Mouse (Mus musculus): ENCODE data around the gene Mzf1.

Mzf1 gene

DNA sequence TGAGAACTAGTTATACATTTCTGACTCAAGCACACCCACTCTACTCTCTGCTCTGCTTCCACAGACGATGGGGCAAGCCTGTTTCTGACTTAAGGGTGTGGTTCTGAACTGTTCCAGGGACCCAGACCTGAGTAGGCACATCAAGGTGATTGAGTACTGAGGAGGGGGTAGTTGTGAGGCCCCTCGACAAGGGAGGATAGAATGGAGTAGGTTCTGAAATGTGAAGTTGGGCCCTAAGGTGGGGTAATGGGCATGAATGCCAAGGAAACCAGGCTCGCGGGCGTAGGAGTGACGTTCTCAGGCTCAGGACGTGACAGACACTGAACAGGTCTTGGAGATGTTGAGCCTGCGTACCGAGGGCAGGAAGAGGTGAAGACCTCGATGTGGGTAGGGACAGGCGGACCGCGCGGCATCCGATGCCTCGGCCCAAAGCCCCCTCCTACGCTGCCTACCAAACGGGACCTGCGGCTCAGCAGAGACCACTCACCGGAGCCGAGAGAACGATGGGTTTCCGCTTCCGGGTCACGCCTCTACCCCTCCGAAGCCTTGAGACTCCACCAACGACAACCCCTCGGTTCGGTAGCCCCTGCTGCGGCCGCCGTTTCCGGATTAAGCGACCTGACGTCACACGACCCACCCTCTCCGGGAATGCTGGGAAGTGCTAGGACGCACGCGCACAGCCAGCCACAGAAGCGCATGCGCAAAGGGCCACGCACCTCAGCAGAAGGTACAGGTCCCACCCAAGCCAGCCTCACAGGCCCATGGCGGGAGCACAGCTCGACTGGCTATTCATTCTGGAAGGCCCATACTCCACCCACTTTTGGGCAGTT is 20.2 kb downstream of the Mzf1 start, which contains the start of gene Chmp2a:
TSS of gene Chmp2a (minus strand) at position 660 of the 830 bp plus-strand sequence.
- DNase-seq (ENCODE audit: low spot score), result peak; percentile 96

- DNase-seq (ENCODE audit: low spot score), result no peak
Observed at GRCm38 (mm10) chr7:13033451-13034147, 21.0 kb downstream of the Mzf1 start.

GRCm38 (mm10) chr7:13032541-13032940 is 22.0 kb downstream of the Mzf1 start:
- DNase-seq (ENCODE audit: low spot score), result no peak

DNA sequence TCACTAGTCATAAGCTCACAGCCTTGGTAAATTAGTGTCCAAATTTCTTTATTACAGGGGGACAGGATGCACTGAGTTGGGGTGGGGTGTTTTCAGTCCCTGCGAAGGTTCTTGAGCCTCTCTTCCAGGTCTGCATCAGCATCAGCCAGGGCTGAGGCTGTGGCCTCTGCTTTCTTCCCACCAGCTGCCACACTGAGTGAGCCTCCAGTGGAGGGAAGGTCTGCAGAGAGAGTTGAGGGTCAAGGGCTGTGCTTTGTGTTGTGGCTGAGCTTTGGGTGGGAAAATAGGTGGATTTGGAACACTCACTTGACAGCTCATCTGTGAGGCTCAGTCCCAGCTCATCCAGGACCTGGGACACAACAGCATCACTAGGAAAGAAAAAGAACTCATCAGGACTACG is 22.6 kb downstream of the Mzf1 start:
- DNase-seq (ENCODE audit: low spot score), result no peak

GRCm38 (mm10) chr7:13031069-13031468 is 23.5 kb downstream of the Mzf1 start:
- DNase-seq (ENCODE audit: low spot score), result no peak

DNA sequence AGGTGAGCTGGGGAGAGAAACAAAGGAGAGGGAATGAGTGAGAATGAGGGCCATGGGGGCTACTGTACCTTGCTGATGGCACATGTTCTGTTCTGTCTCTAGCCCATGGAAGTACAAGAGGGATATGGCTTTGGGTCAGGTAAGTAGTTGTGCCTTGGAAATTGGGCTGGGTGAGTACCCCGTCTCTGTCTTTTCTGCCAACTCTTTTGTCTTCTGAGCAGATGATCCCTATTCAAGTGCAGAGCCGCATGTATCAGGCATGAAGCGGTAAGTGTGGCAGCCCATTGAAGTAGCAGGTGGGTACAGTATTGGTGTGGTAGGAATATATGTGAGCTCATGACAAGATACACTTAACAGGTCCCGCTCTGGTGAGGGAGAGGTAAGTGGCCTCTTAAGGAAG is 25.6 kb downstream of the Mzf1 start:
- DNase-seq (ENCODE audit: low spot score), result no peak

GRCm38 (mm10) chr7:13025511-13026112 is 29.0 kb downstream of the Mzf1 start:
- no peak for DNase-seq (ENCODE audit: low spot score)

- DNase-seq (ENCODE audit: low spot score), result peak; percentile 85
Observed at GRCm38 (mm10) chr7:13024805-13025204, 29.8 kb downstream of the Mzf1 start.

DNA sequence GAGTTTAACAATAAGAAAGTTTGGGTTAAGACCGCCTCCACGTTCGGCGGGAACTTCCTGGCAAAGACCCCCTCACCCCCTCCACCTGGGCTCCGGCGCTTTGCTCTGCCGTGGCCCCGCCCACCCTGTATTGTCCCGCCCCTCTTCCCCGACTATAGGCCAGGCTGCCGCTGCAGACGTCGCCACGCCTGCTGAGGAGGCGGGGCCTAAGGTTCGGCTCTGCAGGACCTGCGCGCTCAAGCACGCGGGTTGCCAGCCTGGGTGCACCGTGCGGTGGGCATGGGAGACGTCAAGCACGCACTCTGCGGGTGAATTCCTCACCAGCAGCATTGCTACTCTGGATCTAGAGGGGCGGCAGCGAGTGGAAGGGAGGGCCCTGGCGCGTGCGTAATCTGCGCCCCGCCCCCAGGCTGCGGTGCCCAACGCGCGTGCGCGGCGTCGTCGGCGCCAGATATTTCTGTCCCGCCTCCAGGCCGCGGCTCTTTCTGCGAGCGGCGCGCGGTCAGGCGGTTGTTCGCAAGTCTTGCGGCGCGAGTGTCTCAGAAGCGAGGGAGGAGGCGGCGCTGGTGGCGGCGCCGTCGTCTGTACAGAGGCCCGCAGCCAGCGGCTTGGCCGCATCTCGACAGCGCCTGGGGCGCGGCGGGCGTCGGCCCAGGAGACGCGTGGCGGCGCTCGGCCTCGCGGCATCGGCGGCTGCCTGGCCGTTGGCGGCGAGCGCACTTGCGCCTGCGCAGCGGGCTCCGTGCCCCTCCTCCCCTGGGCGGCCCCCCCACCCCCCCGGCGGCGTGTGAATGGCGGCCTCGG is 30.4 kb downstream of the Mzf1 start:
- peak; percentile 95 for DNase-seq (ENCODE audit: low spot score)

DNA sequence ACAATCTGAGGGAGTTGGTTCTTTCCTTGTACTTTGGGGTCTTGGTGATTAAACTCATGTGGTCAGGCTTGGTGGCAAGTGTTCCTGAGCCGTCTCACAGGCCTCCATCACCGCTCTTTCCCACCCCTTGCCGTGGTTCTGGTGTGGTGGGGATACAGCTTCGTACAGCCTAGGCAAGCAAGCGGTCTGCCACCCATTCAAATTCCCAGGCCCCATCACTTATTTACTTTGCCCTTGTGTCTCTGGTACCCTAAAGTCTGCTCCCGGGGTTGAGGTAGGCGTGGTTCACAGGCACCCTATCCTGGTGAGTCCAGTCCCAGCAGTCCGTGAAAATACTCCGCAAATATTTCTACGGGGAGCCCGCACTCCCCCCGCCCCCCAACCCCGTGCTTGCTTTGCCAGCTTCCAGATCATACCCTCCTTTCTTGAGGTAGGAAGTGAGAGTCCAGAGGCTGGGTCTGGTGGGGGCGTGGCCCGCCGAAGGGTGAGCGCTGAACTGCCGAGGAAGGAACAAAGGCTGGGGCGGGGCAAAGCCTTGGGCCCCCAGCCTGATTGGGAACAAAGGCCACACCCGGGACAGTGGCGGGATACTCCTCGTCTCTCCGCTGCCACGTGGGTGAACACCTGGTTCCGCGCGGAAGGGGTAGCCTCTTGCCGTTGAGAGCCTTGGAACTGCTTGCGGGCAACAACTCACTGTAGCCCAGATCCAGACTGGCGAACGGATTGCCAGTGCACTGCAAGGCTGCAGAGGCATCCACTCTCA is 31.6 kb downstream of the Mzf1 start:
- peak; percentile 86 for DNase-seq (ENCODE audit: low spot score)

DNA sequence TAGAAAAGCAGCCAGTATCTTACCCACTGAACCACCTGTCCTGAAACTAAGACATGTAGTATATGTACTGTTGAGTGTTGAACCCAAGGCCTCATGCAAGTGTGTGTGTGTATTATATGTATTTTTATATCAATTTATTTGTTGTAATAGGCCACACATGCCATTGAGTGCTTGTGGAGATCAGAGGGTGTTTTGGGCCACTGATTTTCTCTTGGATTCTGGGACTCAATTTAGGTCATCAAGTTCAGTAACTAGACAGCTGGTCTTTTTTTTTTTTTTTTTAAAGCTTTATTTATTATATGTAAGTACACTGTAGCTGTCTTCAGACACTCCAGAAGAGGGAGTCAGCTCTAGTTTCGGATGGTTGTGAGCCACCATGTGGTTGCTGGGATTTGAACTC is 39.3 kb downstream of the Mzf1 start:
- DNase-seq (ENCODE audit: low spot score), result no peak

- DNase-seq (ENCODE audit: low spot score), result no peak
Observed at GRCm38 (mm10) chr7:13014275-13014839, 40.2 kb downstream of the Mzf1 start.

- no peak for DNase-seq (ENCODE audit: low spot score)
Observed at GRCm38 (mm10) chr7:13013671-13014070, 40.9 kb downstream of the Mzf1 start.

DNA sequence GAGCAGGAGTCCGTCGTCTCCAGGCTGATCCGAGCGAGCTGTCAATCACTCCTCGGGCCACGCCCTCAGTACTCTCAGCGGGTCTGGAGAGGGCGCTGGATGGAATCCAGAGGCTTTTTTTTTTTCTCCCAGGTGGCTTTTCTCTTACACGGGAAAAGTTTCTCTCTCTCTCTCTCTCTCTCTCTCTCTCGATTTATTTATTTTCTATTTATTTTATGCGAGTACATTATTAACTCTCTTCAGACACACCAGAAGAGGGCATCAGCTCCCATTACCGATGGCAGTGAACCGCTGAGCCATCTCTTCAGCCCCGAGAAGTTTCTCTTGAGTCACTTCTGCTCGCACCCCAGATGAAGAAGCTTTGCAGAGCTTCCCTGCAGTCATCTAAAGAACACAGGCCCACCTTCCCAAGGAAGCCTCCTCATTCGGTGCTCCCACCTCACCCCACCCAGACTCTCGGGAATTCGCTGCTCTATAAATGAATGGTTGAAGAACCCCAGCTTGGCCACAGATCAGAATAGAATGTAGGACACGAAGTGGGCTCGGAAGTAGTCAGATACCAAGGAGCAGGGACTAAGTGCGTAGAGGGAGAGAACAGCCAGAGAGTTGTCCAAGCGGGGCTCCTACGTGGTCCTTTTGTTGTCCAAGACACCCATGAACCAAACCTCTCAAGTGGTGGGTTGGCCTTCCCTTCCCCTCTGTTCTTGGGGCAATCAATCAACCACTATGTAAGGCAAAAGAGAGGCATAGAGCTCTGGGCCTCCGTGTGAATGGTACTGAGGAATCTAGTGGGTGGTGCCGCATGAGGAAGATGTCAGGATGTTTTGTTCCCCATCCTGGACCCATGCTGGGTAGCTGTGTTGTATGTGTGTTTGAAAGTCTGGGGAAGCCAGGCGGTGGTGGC is 44.3 kb downstream of the Mzf1 start, which contains the start of gene Zbtb45:
TSS of gene Zbtb45 (minus strand) at position 30 of the 904 bp plus-strand sequence.
- DNase-seq (ENCODE audit: low spot score), result no peak

DNA sequence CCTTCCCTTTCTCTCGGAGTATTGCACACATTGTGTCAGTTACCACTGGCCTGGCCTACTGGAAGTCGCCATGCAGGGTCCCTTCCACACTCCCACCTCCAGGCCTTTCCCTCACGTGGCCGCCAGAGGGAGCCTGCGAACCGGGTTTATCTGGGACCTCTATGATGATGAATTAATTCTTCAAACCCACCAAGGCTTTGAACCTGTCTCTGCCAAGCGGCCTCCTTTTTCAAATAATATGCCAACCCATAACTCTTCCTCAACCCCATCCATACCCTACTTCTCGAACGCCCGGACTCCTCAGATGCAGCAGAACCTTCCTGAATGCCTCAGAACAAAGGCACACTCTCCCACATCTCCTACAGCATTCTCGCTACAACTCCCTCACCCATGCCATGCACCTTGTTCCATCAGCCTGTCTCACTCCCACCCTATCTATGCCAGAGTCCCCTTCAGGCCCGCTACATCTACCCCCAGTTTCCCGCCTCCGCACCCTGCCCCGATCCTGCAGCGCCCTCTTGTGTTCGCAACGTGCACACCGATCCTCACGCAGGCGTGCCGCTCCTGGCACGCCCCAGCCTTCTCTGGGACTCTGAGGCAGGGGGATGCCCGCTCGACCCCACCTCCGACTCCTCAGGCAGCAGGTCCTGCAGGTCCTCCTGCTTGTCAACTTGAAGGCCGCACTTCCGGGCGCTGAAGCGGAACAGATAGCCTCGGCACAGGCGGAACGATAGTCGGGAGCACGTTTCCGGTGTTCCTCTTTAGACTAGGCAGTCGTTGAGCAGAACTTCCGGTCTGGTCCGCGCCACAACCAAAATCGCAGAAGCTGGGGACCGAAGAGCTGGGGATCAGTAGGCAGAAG is 45.2 kb downstream of the Mzf1 start:
- peak; percentile 93 for DNase-seq (ENCODE audit: low spot score)

DNA sequence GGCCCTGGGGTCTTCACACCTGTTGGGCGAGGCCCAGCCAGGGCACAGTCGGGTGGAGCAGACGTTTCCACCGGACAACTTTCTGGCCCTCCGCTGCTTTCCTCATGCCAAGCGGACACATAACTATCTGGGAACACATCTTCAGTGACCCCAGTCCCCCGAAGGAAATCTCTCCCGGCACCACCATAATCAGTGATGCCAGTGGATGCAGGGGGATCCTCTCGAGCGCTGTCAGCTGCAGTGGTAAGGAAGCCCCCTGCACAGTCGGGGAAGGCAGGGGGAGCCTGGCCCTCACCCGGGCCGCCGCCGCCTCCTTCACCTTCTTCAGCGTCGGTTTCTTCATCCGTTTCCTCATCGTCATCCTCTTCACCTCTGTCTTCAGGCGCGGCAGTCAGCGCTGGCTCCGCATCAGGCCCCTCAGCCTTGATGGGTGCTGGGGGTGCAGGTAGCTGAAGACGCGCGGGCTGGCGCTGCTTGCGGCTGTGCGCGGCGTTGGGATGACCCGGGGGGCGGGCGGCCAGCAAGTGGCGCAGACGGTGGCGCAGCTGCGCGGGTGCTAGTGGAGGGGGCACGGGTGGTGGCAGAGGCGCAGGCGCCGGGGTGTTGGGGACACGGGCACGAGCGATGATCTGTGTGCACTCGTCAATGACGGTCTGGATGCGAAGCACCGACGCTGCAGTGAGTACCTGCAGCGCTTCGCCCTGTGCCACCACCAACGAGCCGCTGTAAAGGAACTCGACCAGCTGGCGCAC is 47.0 kb downstream of the Mzf1 start:
- DNase-seq (ENCODE audit: low spot score), result no peak

GRCm38 (mm10) chr7:13006531-13006930 is 48.0 kb downstream of the Mzf1 start:
- no peak for DNase-seq (ENCODE audit: low spot score)

- no peak for DNase-seq (ENCODE audit: low spot score)
Observed at GRCm38 (mm10) chr7:13006011-13006410, 48.6 kb downstream of the Mzf1 start.

Measured in testis, postnatal 14 days (tissue).